Mouse (Mus musculus): ENCODE results near the gene Gm10803.
A peak's percentile ranks its signal among the peaks of the same experiment; 100 is the strongest.
"Not testable (repeated sequence)": the region's sequence is repeated elsewhere in the genome, so short reads cannot be mapped to it uniquely, and the experiment has no call there.

Gene Gm10803

DNA sequence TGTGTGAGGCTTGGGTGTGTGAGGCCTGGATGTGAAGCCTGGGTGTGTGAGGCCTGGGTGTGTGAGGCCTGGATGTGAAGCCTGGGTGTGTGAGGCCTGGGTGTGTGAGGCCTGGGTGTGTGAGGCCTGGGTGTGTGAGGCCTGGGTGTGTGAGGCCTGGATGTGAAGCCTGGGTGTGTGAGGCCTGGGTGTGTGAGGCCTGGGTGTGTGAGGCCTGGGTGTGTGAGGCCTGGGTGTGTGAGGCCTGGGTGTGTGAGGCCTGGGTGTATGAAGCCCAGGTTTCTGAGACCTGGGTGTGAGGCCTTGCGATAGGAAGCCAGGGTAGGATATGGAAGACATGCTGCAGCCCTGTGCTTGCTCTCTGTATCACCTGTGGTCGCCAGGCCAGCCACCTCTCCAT, at the start of gene Gm10803:
Gm10803 (plus strand) TSS at position 301 of the 400 bp plus-strand sequence.
- not testable (repeated sequence) for DNase-seq (ENCODE audit: low read depth, low spot score)

DNA sequence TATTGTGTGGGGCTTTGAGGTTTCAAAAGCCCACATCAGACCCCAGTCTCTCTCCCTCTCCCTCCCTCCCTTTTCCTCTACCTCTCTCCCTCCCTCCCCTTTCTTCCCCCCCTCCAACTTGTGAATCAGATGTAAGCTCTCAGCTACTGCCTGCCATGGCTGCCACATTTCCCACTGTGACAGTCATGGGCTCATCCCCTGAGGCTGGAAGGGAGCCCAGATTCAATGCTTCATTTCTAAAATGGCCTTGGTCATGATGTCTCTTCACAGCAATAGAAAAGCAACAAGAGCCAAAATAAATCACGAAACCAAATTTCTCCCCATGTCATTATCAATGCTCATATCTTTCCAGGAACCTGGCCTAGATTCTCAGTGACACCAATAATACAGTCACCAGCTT, 49.5 kb upstream of the Gm10803 start:
- no peak for DNase-seq (ENCODE audit: low read depth, low spot score)

GRCm38 (mm10) chr2:93512130-93512529, 48.2 kb upstream of the Gm10803 start:
- DNase-seq (ENCODE audit: low read depth, low spot score) = no peak

GRCm38 (mm10) chr2:93515246-93515645, 45.1 kb upstream of the Gm10803 start:
- no peak for DNase-seq (ENCODE audit: low read depth, low spot score)

DNA sequence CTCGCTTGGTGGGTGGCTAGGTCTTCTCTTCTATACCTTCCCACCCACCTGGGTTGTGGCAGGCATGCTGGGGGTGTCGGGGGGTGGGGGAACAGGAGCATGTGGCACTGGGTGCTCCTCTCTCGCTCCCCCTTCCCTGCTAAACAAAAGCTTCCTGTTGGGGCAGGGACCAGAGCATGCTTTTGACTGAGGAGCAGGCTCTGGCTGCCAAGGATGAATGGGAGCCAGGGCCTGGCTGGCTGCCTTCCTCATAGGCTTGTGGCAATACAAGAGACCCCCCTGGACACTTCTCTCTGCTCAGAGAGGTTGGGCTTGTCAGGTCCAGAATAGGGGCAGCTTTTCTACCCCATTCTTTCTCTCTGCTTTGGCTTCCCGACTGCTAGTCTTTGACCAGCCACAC, 39.3 kb upstream of the Gm10803 start:
- DNase-seq (ENCODE audit: low read depth, low spot score) = no peak

GRCm38 (mm10) chr2:93521571-93521970, 38.8 kb upstream of the Gm10803 start:
- DNase-seq (ENCODE audit: low read depth, low spot score) = no peak

DNA sequence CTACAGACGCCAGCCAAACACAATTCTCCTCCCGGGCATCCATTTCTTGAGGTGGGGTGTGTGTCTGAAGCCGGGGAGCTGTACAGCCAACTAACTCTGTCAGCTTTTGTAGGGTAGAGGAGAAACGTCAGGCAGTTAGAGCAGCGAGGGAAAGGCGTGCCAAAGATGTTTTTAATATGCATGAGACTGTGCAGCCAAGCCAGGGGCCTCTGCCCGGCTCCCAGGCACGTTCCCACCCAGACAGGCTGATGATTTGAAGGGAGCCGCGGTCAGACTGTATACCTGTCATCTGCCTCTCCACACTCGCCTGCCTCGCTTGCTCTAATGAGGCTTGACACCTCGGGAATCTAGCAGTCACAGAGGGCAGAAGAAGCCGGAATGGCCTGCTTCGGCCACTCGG, 38.4 kb upstream of the Gm10803 start:
- no peak for DNase-seq (ENCODE audit: low read depth, low spot score)

GRCm38 (mm10) chr2:93525033-93525762, 35.2 kb upstream of the Gm10803 start:
- DNase-seq (ENCODE audit: low read depth, low spot score) = no peak

DNA sequence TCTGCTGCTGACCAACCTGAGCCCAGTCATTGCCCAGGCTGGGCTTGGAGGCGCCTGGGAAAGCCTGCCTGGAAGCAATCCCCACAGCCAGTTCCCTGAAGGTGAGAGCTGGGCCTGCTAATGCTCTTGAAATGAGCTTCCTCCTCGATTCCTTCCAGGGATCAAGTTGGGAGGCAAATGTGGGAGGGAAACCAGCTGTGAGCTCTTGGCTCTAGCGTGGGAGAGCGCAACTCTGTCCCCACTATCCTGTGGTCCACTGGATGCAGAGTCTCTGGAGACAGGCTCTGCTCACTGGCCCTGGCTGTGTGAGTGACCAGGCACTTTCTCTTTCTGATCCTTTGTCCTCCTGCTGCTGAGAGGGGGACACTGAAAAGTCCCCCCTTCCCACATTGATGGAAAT, 30.8 kb upstream of the Gm10803 start:
- no peak for DNase-seq (ENCODE audit: low read depth, low spot score)

DNA sequence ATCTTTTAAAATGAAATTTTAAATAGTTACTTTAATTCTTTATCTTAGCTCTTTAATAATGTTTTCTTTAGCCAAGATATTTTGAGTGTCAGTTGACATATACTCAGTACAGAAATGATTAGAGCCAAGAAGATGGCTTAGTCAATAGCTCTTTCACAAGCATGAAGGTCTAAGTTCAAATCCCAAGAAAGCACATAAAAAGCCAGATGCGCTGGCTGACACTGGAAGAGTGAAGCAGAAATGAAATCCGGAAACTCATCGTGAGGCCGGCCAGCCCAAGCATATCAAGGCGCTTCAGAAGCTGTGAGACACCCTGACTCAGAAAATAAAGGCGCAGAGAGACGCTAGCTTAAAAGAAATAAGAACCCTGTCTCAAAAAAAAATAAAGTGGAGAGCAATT, 26.5 kb upstream of the Gm10803 start:
- no peak for DNase-seq (ENCODE audit: low read depth, low spot score)

- no peak for DNase-seq (ENCODE audit: low read depth, low spot score)
Measured at GRCm38 (mm10) chr2:93537385-93537967, 22.9 kb upstream of the Gm10803 start.

- DNase-seq (ENCODE audit: low read depth, low spot score) = no peak
Measured at GRCm38 (mm10) chr2:93538140-93538539, 22.2 kb upstream of the Gm10803 start.

GRCm38 (mm10) chr2:93541771-93542170, 18.6 kb upstream of the Gm10803 start:
- DNase-seq (ENCODE audit: low read depth, low spot score) = no peak

DNA sequence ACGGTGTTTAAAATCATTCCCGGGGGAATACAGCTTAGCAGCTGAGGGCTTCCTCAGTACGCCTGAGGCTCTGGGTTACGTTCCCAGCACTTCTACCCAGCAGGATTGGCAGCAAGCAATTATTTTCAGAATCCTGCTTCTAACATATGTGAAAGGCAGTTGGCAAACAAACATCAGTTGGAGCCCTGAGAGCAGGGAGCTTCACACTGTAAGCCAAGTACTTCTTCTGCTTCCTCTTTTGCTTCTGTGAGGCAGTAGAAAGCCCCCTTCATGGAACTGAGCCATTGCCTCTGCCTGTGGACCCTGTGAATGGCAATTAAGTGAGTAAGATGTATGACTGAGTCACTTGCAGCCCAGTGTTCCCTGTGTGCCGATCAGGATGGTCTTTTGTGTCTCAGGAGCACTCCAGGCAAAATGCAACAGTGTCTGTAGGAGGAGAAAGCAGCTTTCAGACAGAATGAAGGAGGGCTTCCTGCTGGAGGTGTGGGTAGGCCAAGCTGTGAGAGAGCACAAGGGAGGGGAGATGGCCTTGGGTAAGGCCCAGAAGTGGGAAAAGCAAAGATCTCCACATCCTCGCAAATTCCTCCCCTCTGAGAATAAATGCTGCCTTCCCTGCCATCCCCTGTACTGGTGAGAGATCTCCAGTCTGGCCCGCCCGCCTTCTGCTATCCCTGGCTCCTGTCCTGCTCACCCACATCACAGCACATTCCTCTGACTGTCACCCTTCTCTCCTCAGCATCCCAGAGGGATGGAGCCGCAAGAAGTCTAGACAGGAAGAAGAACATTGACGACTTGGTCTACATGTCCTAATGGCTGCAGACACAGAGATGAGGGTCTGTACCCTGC, 7.5 kb upstream of the Gm10803 start:
- DNase-seq (ENCODE audit: low read depth, low spot score) = no peak

GRCm38 (mm10) chr2:93553905-93554304, 6.5 kb upstream of the Gm10803 start:
- DNase-seq (ENCODE audit: low read depth, low spot score) = no peak

GRCm38 (mm10) chr2:93565647-93566046, 5.3 kb downstream of the Gm10803 start:
- DNase-seq (ENCODE audit: low read depth, low spot score) = peak; percentile 41

DNA sequence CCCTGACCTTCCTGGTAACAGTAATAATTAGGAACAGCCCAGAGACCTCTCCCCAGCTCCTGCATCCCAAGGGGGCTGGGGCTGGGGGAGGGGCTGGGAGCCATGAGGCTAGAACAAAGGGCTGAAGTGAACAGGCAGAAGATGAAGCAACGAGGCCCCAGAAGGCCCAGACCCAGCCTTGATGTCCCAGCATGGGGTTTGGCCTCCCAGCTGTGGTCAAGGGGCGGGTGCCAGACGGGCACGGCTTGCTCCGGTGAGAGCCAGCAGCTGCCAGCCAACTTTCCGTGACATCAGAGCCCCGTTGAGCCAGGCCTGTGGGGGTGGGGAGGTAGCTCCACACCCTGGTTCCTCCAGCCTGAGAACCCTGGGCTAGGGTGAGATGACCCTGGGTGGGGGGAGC, 7.3 kb downstream of the Gm10803 start:
- DNase-seq (ENCODE audit: low read depth, low spot score) = no peak

- DNase-seq (ENCODE audit: low read depth, low spot score) = no peak
Measured at GRCm38 (mm10) chr2:93572565-93572964, 12.2 kb downstream of the Gm10803 start.

GRCm38 (mm10) chr2:93581271-93581670, 20.9 kb downstream of the Gm10803 start:
- no peak for DNase-seq (ENCODE audit: low read depth, low spot score)

DNA sequence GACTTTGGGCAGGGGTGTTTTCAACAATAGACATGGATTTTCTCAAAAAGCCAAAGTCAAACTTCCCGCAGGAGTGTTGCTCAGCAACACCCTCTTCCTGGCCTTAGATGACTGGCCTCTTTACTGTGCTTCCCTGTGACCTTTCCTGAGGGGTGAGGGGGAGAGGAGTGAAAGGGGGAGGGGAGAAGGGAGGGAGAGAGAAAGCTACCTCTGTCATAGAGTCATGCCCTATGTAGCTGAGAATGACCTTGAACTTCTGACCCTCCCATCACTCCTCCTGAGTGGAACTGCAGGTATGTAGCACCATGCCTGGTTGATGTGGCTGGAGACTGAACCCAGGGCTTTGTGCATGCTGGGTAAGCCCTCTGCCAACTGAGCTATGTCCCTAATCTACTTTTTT, 25.5 kb downstream of the Gm10803 start:
- no peak for DNase-seq (ENCODE audit: low read depth, low spot score)

- peak; percentile 23 for DNase-seq (ENCODE audit: low read depth, low spot score)
Measured at GRCm38 (mm10) chr2:93587446-93587845, 27.1 kb downstream of the Gm10803 start.

GRCm38 (mm10) chr2:93589875-93590274, 29.5 kb downstream of the Gm10803 start:
- no peak for DNase-seq (ENCODE audit: low read depth, low spot score)

DNA sequence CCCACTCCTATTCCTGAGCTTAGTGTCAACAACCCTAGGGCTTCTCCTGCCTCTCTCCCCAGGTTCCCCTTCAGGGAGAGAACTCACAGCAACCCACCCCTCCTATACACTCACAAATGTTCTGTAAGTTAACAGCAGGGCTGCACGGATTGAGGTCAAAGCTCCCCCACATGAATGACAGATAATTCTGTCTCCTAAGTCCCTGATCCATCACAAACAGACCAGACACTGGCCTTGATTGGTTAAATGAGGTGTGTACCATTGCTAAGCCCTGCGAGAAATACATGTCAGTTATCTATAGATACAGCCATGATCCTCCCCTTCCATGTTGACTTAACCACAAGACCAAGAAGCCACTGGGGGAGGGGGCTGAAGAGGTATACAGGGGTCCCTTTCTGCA, 31.3 kb downstream of the Gm10803 start:
- no peak for DNase-seq (ENCODE audit: low read depth, low spot score)
